Mouse (Mus musculus): ENCODE results near the gene Gucd1. TPM values are rescaled to one million over a fixed set of nuclear protein-coding genes. Genes with fewer than 3 reads are reported as not detected.

Gene Gucd1
- polyA plus RNA-seq, 1 experiment from 2014 or later: 23.6 TPM

DNA sequence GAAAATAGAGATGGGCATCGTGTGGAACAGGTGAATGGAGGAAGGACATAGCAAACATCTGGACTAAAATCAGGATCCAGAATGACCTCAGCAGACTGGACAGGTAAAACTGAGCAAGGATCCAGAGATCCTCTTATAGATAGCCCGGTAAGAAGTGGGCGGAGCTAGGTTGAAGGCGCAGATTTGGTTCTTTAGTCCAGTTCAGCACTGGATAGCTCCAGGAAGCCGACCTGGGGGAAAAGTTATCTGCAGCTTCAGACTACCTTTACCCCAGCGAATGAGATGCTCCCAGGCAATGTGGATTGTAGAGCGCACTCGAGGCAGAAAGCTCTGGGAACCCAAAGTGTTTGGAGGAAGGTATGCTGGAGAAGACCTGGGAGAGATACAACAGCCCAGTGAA, 175.8 kb downstream of the Gucd1 start:
- ATAC-seq (ENCODE audit: borderline replicate concordance, extremely low read depth, low FRiP score, low TSS enrichment): no peak
- H3K4me3 ChIP-seq: no peak overlapping the region
- H3K9ac ChIP-seq: no peak overlapping the region
- no peaks in the 10 kb centered on the region for H3K27me3 ChIP-seq
- H3K4me2 ChIP-seq: no peak overlapping the region
- no peaks in the 10 kb centered on the region for H3K4me1 ChIP-seq
- no peak overlapping the region for H3K27ac ChIP-seq
- 28% methylated on average over 8 of the region's 8 CpGs for WGBS
- H3K9me3 ChIP-seq: no peaks in the 10 kb centered on the region
- no peaks in the 10 kb centered on the region for H3K36me3 ChIP-seq

DNA sequence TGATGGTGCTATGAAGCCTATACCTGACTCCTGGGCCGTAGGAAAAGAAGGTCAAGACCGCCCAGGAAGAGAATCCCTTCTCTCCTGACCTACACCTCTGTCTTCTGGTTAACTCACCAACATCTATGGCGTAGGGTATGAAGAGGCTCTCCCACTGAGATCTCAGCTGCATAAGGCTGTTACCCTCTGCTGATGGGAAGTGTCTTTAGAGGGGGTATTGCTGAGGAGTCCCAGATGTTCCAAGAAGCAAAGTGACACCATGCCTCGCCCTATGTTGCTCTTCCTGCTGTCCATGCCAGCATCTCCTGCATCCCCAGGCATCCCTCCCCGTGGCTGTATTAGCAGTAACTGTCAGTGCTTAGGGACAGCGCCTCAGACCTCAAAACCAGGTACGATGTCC, 178.4 kb downstream of the Gucd1 start:
- Histone ChIP-seq H3K9me3 (no peaks in the 10 kb centered on the region), H3K4me2 (no peak overlapping the region), H3K27ac (no peak overlapping the region), H3K36me3 (no peaks in the 10 kb centered on the region), H3K4me1 (peaks cover 5% of the 10 kb centered on the region), H3K27me3 (no peaks in the 10 kb centered on the region), H3K9ac (no peak overlapping the region), H3K4me3 (no peak overlapping the region)
- WGBS: 65% methylated on average over 7 of the region's 7 CpGs
- no peak for ATAC-seq (ENCODE audit: borderline replicate concordance, extremely low read depth, low FRiP score, low TSS enrichment)

DNA sequence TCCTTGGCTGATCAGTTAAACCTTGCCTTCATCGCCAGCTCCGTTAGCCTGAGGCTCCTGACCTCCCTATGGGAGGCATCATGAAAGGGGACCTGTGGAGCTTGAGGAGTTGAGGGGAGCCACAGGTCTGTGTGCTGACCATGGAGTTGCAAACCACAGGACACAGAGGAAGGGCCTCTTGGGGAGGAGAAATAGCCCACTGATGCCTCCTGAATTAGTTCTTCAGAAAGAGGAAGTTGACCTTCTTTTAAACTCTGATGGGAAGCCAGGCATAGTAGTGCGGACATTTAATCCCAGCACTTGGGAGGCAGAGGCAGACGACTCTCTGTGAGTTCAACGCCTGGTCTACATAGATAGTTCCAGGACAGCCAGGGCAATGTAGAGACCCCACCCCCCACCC, 178.9 kb downstream of the Gucd1 start:
- Histone ChIP-seq H3K27ac (no peak overlapping the region), H3K4me3 (no peak overlapping the region), H3K27me3 (no peaks in the 10 kb centered on the region), H3K9ac (no peak overlapping the region), H3K36me3 (no peaks in the 10 kb centered on the region), H3K4me2 (no peak overlapping the region), H3K9me3 (no peaks in the 10 kb centered on the region), H3K4me1 (peaks cover 10% of the 10 kb centered on the region)
- WGBS: 73% methylated on average over 5 of the region's 5 CpGs
- no peak for ATAC-seq (ENCODE audit: borderline replicate concordance, extremely low read depth, low FRiP score, low TSS enrichment)

DNA sequence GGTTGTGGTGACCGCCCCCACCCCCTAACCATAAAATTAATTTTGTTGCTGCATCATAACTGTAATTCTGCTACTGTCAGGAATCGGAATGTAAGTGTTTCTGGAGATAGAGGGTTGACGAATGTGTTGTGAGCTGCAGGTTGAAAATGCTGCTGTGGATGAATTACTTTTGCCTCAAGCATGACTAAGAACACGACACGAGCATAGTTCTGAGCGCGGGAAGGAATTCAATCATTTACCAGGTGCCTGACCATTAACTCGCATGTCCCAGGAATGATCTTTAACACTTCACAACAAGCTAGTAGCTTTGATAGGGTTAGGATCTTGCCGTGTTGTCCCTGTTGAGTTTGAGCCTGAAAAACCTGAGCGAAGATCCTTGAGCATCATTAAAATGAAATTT, 180.5 kb downstream of the Gucd1 start:
- no peak overlapping the region for H3K4me3 ChIP-seq
- 75% methylated on average over 10 of the region's 10 CpGs for WGBS
- no peak overlapping the region for H3K27ac ChIP-seq
- no peaks in the 10 kb centered on the region for H3K27me3 ChIP-seq
- H3K36me3 ChIP-seq: no peaks in the 10 kb centered on the region
- no peak overlapping the region for H3K4me2 ChIP-seq
- H3K4me1 ChIP-seq: peaks cover 11% of the 10 kb centered on the region
- H3K9me3 ChIP-seq: no peaks in the 10 kb centered on the region
- no peak for ATAC-seq (ENCODE audit: borderline replicate concordance, extremely low read depth, low FRiP score, low TSS enrichment)
- H3K9ac ChIP-seq: no peak overlapping the region

GRCm38 (mm10) chr10:75335075-75335474, 182.7 kb downstream of the Gucd1 start:
- Histone ChIP-seq H3K9me3 (no peaks in the 10 kb centered on the region), H3K4me3 (no peak overlapping the region), H3K9ac (no peak overlapping the region), H3K27ac (no peak overlapping the region), H3K36me3 (0 out of 2 replicates have a peak, but pooled peaks cover 3% of the 10 kb centered on the region), H3K4me1 (peaks cover 16% of the 10 kb centered on the region), H3K4me2 (no peak overlapping the region), H3K27me3 (no peaks in the 10 kb centered on the region)
- WGBS: 61% methylated on average over 6 of the region's 6 CpGs
- no peak for ATAC-seq (ENCODE audit: borderline replicate concordance, extremely low read depth, low FRiP score, low TSS enrichment)

GRCm38 (mm10) chr10:75334175-75334574, 183.6 kb downstream of the Gucd1 start:
- 0 out of 2 replicates have a peak, but pooled peaks cover 3% of the 10 kb centered on the region for H3K36me3 ChIP-seq
- peaks cover 16% of the 10 kb centered on the region for H3K4me1 ChIP-seq
- H3K9me3 ChIP-seq: no peaks in the 10 kb centered on the region
- H3K27me3 ChIP-seq: no peaks in the 10 kb centered on the region
- no peak overlapping the region for H3K4me2 ChIP-seq
- H3K27ac ChIP-seq: no peak overlapping the region
- 48% methylated on average over 7 of the region's 7 CpGs for WGBS
- ATAC-seq (ENCODE audit: borderline replicate concordance, extremely low read depth, low FRiP score, low TSS enrichment): no peak
- H3K4me3 ChIP-seq: no peak overlapping the region
- no peak overlapping the region for H3K9ac ChIP-seq

DNA sequence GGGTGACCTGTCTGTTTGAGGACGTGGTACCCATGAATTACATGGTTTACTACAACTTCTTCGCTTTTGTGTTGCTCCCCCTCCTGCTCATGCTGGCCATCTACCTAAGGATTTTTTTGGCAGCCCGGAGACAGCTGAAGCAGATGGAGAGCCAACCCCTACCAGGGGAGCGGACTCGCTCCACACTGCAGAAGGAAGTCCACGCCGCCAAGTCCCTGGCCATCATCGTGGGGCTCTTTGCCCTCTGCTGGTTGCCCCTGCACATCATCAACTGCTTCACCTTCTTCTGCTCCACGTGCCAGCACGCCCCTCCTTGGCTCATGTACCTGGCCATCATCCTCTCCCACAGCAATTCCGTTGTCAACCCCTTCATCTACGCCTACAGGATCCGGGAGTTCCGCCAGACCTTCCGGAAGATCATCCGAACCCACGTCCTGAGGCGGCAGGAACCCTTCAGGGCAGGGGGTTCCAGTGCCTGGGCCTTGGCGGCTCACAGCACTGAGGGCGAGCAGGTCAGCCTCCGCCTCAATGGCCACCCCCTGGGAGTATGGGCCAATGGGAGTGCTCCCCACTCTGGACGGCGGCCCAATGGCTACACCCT, 184.5 kb downstream of the Gucd1 start:
- 92% methylated on average over 23 of the region's 23 CpGs for WGBS
- ATAC-seq (ENCODE audit: borderline replicate concordance, extremely low read depth, low FRiP score, low TSS enrichment): peak; percentile 21; the same call in 1 of the 2 replicates
- peaks cover 16% of the 10 kb centered on the region for H3K4me1 ChIP-seq
- H3K27ac ChIP-seq: no peak overlapping the region
- no peak overlapping the region for H3K4me2 ChIP-seq
- no peak overlapping the region for H3K9ac ChIP-seq
- 0 out of 2 replicates have a peak, but pooled peaks cover 3% of the 10 kb centered on the region for H3K36me3 ChIP-seq
- no peaks in the 10 kb centered on the region for H3K9me3 ChIP-seq
- H3K27me3 ChIP-seq: no peaks in the 10 kb centered on the region
- H3K4me3 ChIP-seq: no peak overlapping the region

DNA sequence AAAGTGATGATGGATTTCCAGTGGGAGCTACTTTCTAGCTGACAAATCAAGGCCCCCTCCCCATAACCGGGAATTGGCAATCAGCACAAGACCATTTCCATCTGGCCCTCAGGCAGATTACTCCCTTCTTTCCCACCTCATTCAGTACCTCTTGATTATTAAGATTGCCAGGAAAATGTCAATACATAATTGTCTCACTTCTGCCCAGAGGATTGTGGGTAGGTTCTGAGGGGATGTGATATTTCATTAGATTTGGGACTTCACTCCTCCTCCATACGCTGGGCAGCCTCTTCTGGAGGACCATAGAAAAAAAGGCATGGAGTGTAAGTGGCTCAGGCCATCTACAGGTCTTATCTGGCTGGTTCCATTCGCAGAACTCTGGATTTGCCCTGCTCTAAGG, 185.5 kb downstream of the Gucd1 start:
- Histone ChIP-seq H3K4me2 (no peak overlapping the region), H3K27me3 (no peaks in the 10 kb centered on the region), H3K36me3 (0 out of 2 replicates have a peak, but pooled peaks cover 3% of the 10 kb centered on the region), H3K4me1 (peaks cover 21% of the 10 kb centered on the region), H3K4me3 (no peak overlapping the region), H3K9ac (no peak overlapping the region), H3K27ac (no peak overlapping the region), H3K9me3 (no peaks in the 10 kb centered on the region)
- peak; percentile 64; the same call in 1 of the 2 replicates for ATAC-seq (ENCODE audit: borderline replicate concordance, extremely low read depth, low FRiP score, low TSS enrichment)
- 55% methylated on average over 3 of the region's 3 CpGs for WGBS

- ATAC-seq (ENCODE audit: borderline replicate concordance, extremely low read depth, low FRiP score, low TSS enrichment): no peak
- Histone ChIP-seq H3K4me1 (peaks cover 38% of the 10 kb centered on the region), H3K27ac (no peak overlapping the region), H3K4me2 (no peak overlapping the region), H3K36me3 (0 out of 2 replicates have a peak, but pooled peaks cover 3% of the 10 kb centered on the region), H3K9me3 (no peaks in the 10 kb centered on the region), H3K27me3 (no peaks in the 10 kb centered on the region), H3K9ac (no peak overlapping the region), H3K4me3 (no peak overlapping the region)
- 75% methylated on average over 4 of the region's 4 CpGs for WGBS
Observed at GRCm38 (mm10) chr10:75328201-75328704, 189.5 kb downstream of the Gucd1 start.

- H3K27me3 ChIP-seq: no peaks in the 10 kb centered on the region
- no peak for ATAC-seq (ENCODE audit: borderline replicate concordance, extremely low read depth, low FRiP score, low TSS enrichment)
- H3K27ac ChIP-seq: peak overlapping the region; percentile 30; the same call in 1 of the 2 replicates
- H3K4me3 ChIP-seq: no peak overlapping the region
- no peaks in the 10 kb centered on the region for H3K9me3 ChIP-seq
- 0 out of 2 replicates have a peak, but pooled peaks cover 3% of the 10 kb centered on the region for H3K36me3 ChIP-seq
- no peak overlapping the region for H3K9ac ChIP-seq
- H3K4me2 ChIP-seq: no peak overlapping the region
- peaks cover 45% of the 10 kb centered on the region for H3K4me1 ChIP-seq
- 46% methylated on average over 11 of the region's 11 CpGs for whole genome bisulfite sequencing
Observed at GRCm38 (mm10) chr10:75327081-75327480, 190.7 kb downstream of the Gucd1 start.

DNA sequence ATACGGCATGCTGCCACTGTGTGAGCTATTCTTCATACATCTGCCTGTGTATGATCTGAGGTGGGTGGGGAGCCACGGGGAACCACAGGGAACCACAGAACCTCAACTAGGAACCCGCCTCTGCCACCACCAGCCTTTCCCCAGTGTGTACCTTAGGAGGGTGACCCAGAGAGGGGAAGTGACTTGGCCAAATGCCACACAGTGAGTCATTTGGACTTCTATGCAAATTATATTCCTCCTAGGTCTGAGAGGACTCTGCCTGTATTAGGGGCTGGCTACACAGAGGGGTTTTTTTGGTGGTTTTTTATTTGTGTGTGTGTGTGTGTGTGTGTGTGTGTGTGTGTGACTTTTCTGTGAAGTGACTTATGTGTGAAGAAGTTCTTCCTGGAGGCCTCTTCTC, 191.2 kb downstream of the Gucd1 start:
- no peak overlapping the region for H3K9ac ChIP-seq
- H3K27ac ChIP-seq: 0 out of 2 replicates have a peak overlapping the region, but pooled peaks have one; percentile 15
- H3K4me1 ChIP-seq: peaks cover 40% of the 10 kb centered on the region
- peak; percentile 33 for ATAC-seq (ENCODE audit: borderline replicate concordance, extremely low read depth, low FRiP score, low TSS enrichment)
- H3K36me3 ChIP-seq: no peaks in the 10 kb centered on the region
- H3K4me2 ChIP-seq: no peak overlapping the region
- whole genome bisulfite sequencing: 48% methylated on average over 3 of the region's 3 CpGs
- no peaks in the 10 kb centered on the region for H3K9me3 ChIP-seq
- H3K4me3 ChIP-seq: no peak overlapping the region
- H3K27me3 ChIP-seq: no peaks in the 10 kb centered on the region

DNA sequence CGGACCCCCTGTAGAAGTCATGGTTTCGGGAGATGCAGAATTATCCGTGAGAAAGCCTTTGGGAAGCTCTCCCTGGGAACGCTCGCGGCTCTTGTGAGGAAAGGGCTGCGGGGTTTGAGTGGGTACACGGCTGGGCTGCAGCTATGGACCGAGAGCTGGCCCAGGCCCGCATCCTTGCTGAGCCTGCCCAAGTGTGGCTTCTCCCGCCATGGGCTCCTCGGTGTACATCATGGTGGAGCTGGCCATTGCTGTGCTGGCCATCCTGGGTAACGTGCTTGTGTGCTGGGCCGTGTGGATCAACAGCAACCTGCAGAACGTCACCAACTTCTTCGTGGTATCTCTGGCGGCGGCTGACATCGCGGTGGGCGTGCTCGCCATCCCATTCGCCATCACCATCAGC, 192.0 kb downstream of the Gucd1 start:
- H3K9me3 ChIP-seq: no peaks in the 10 kb centered on the region
- no peak for ATAC-seq (ENCODE audit: borderline replicate concordance, extremely low read depth, low FRiP score, low TSS enrichment)
- peaks cover 40% of the 10 kb centered on the region for H3K4me1 ChIP-seq
- no peaks in the 10 kb centered on the region for H3K36me3 ChIP-seq
- H3K27ac ChIP-seq: no peak overlapping the region
- H3K27me3 ChIP-seq: no peaks in the 10 kb centered on the region
- H3K9ac ChIP-seq: no peak overlapping the region
- H3K4me2 ChIP-seq: no peak overlapping the region
- H3K4me3 ChIP-seq: no peak overlapping the region
- 95% methylated on average over 23 of the region's 23 CpGs for WGBS
